22 mouse cellular contexts compared by ENCODE assay signal in genomic region chr2:167077199-167077962, GRCm38 (mm10).
"Had no signal": no experiment of that assay in that cellular context is flagged by ENCODE, and none has a peak within 500 bp of the region (broad histone marks: within the 10 kb centered on the region; RNA-seq: fewer than 3 reads in every experiment).

No protein-coding gene starts in this region.

- H3K27ac ChIP-seq: kidney, embryonic 15.5 days; limb, embryonic 12.5 days; limb, embryonic 15.5 days; liver, embryonic 12.5 days; liver, embryonic 15.5 days; lung, embryonic 15.5 days; midbrain, embryonic 10.5 days; neural tube, embryonic 13.5 days; stomach, postnatal 0 days had no signal

- DNase-seq: kidney, adult 8-10 months; kidney, postnatal 10 days; kidney, postnatal 36 days; left cerebral cortex, postnatal 4 days; lung, adult 18-20 months; lung, postnatal 10 days; lung, postnatal 36 days; midbrain, embryonic 14.5 days; retina, postnatal 1 day; right cerebral cortex, postnatal 25 days; thymus, adult 18-20 months; thymus, postnatal 36 days had no signal

- H3K27me3 ChIP-seq: kidney, embryonic 15.5 days; limb, embryonic 15.5 days; lung, embryonic 15.5 days; neural tube, embryonic 13.5 days had no signal

- H3K4me3 ChIP-seq: kidney, embryonic 15.5 days; limb, embryonic 12.5 days; limb, embryonic 15.5 days; liver, embryonic 12.5 days; liver, embryonic 15.5 days; lung, embryonic 15.5 days; megakaryocyte, embryonic 14.5 days; midbrain, embryonic 10.5 days; neural tube, embryonic 13.5 days had no signal

- H3K36me3 ChIP-seq: kidney, embryonic 15.5 days; limb, embryonic 12.5 days; limb, embryonic 15.5 days; liver, embryonic 12.5 days; liver, embryonic 15.5 days; lung, embryonic 15.5 days; midbrain, embryonic 10.5 days; neural tube, embryonic 13.5 days had no signal
